Mouse (Mus musculus): Measurements from ENCODE around the gene D630003M21Rik.

D630003M21Rik gene

GRCm38 (mm10) chr2:158168741-158169211, 60.2 kb downstream of the D630003M21Rik start:
- no peak for DNase-seq (ENCODE audit: extremely low spot score, low spot score)

- DNase-seq (ENCODE audit: extremely low spot score, low spot score), result no peak
Measured at GRCm38 (mm10) chr2:158167496-158168205, 61.4 kb downstream of the D630003M21Rik start.

GRCm38 (mm10) chr2:158166628-158167027, 62.4 kb downstream of the D630003M21Rik start:
- no peak for DNase-seq (ENCODE audit: extremely low spot score, low spot score)

GRCm38 (mm10) chr2:158165776-158166175, 63.2 kb downstream of the D630003M21Rik start:
- DNase-seq (ENCODE audit: extremely low spot score, low spot score), result no peak

GRCm38 (mm10) chr2:158163034-158163433, 66.0 kb downstream of the D630003M21Rik start:
- no peak for DNase-seq (ENCODE audit: extremely low spot score, low spot score)

GRCm38 (mm10) chr2:158161761-158162160, 67.3 kb downstream of the D630003M21Rik start:
- no peak for DNase-seq (ENCODE audit: extremely low spot score, low spot score)

- no peak for DNase-seq (ENCODE audit: extremely low spot score, low spot score)
Measured at GRCm38 (mm10) chr2:158159376-158160235, 69.4 kb downstream of the D630003M21Rik start.

GRCm38 (mm10) chr2:158157654-158158053, 71.4 kb downstream of the D630003M21Rik start:
- no peak for DNase-seq (ENCODE audit: extremely low spot score, low spot score)

GRCm38 (mm10) chr2:158156487-158156886, 72.5 kb downstream of the D630003M21Rik start:
- DNase-seq (ENCODE audit: extremely low spot score, low spot score), result no peak

- no peak for DNase-seq (ENCODE audit: extremely low spot score, low spot score)
Measured at GRCm38 (mm10) chr2:158155615-158156014, 73.4 kb downstream of the D630003M21Rik start.

- DNase-seq (ENCODE audit: extremely low spot score, low spot score), result no peak
Measured at GRCm38 (mm10) chr2:158155101-158155500, 73.9 kb downstream of the D630003M21Rik start.

GRCm38 (mm10) chr2:158154641-158155040, 74.4 kb downstream of the D630003M21Rik start:
- no peak for DNase-seq (ENCODE audit: extremely low spot score, low spot score)

GRCm38 (mm10) chr2:158153728-158154343, 75.2 kb downstream of the D630003M21Rik start:
- DNase-seq (ENCODE audit: extremely low spot score, low spot score), result peak; percentile 58

- DNase-seq (ENCODE audit: extremely low spot score, low spot score), result peak; percentile 43
Measured at GRCm38 (mm10) chr2:158152685-158153309, 76.2 kb downstream of the D630003M21Rik start.

- DNase-seq (ENCODE audit: extremely low spot score, low spot score), result no peak
Measured at GRCm38 (mm10) chr2:158151077-158151476, 77.9 kb downstream of the D630003M21Rik start.

- DNase-seq (ENCODE audit: extremely low spot score, low spot score), result no peak
Measured at GRCm38 (mm10) chr2:158146971-158147370, 82.1 kb downstream of the D630003M21Rik start.

GRCm38 (mm10) chr2:158146223-158146622, 82.8 kb downstream of the D630003M21Rik start, which contains the start of gene Tgm2:
TSS of gene Tgm2 (minus strand) at chr2:158146436.
- peak; percentile 90 for DNase-seq (ENCODE audit: extremely low spot score, low spot score)

- no peak for DNase-seq (ENCODE audit: extremely low spot score, low spot score)
Measured at GRCm38 (mm10) chr2:158145528-158146065, 83.4 kb downstream of the D630003M21Rik start.

GRCm38 (mm10) chr2:158144750-158145527, 84.1 kb downstream of the D630003M21Rik start:
- DNase-seq (ENCODE audit: extremely low spot score, low spot score), result no peak

GRCm38 (mm10) chr2:158144263-158144662, 84.8 kb downstream of the D630003M21Rik start:
- no peak for DNase-seq (ENCODE audit: extremely low spot score, low spot score)

All from neural tube, embryonic 10.5 days (tissue).